Mouse (Mus musculus) leukemia stem cell, adult 10-12 weeks (primary cell): ENCODE results near the gene Mecom. TPM values are rescaled to one million over a fixed set of nuclear protein-coding genes. Genes with fewer than 3 reads are reported as not detected.

Experiments
- polyA plus RNA-seq: library from polyadenylated mRNA; stranded (reverse); fragments of >175 nt; gene quantifications from 2 replicates; pipeline ENCODE4 v1.2.3, GENCODE M21; 2012; ENCODE audit warnings: low replicate concordance

Gene Mecom
- polyA plus RNA-seq = 0.06 TPM in 1 of 2 replicates, not detected in the other

GRCm38 (mm10) chr3:30547908-30548307, at the start of gene Mecom:
Mecom (minus strand) TSS chr3:30548008.

Other genes with a start within 250 kb of the Mecom start
- gene Actrt3, start 51.9 kb upstream of the Mecom start, polyA plus RNA-seq = not detected in 2 replicates
- gene Mynn, start 54.1 kb upstream of the Mecom start, polyA plus RNA-seq = 0.17 and 1.4 TPM in 2 replicates
- not detected in 2 replicates for gene Lrriq4, start 96.5 kb upstream of the Mecom start, polyA plus RNA-seq
- gene Lrrc34, start 99.9 kb upstream of the Mecom start, polyA plus RNA-seq = not detected in 2 replicates
- gene Lrrc31, start 151.8 kb upstream of the Mecom start, polyA plus RNA-seq = not detected in 2 replicates
- gene Samd7, start 198.3 kb upstream of the Mecom start, polyA plus RNA-seq = not detected in 2 replicates
- gene Sec62, start 244.9 kb upstream of the Mecom start, polyA plus RNA-seq = 10.2 and 10.4 TPM in 2 replicates